Mouse (Mus musculus): ENCODE measurements around the gene Zrsr2. TPM values are rescaled to one million over a fixed set of nuclear protein-coding genes. Genes with fewer than 3 reads are reported as not detected.

Gene Zrsr2
- polyA plus RNA-seq (2012; rRNA removed): 5.0 and 5.1 TPM in 2 replicates

- Histone ChIP-seq H3K36me3 (ENCODE audit: control insufficient read depth, insufficient read depth, low read length) (no peaks in the 10 kb centered on the region), H3K4me1 (ENCODE audit: control insufficient read depth, insufficient read depth, low read length) (no peaks in the 10 kb centered on the region; the same call in 1 of the 2 replicates), H3K27me3 (ENCODE audit: control insufficient read depth, insufficient read depth, low read length) (no peaks in the 10 kb centered on the region), H3K4me3 (ENCODE audit: control insufficient read depth, low read depth, low read length) (peak within 1 kb of the TSS; percentile 96), H3K27ac (ENCODE audit: control insufficient read depth, insufficient read depth, low read depth, low read length) (peak within 1 kb of the TSS; percentile 99)
- TF ChIP-seq POLR2A (IDR thresholded peaks at IDR 0.05; ENCODE audit: control insufficient read depth, low read depth, low read length): peak; percentile 44
- TF ChIP-seq CTCF (IDR thresholded peaks at IDR 0.05; ENCODE audit: control insufficient read depth, insufficient read depth, insufficient replicate concordance, low read depth, low read length): no peak
Observed at GRCm38 (mm10) chrX:163958467-163958875, at the start of gene Zrsr2. Gene Zrsr2, minus strand, starts transcription at chrX:163958661.

GRCm38 (mm10) chrX:164004809-164005208, 46.3 kb upstream of the Zrsr2 start:
- no peak overlapping the region for H3K27ac ChIP-seq (ENCODE audit: control insufficient read depth, insufficient read depth, low read depth, low read length)
- TF ChIP-seq POLR2A (IDR thresholded peaks at IDR 0.05; ENCODE audit: control insufficient read depth, low read depth, low read length) (no peak), CTCF (IDR thresholded peaks at IDR 0.05; ENCODE audit: control insufficient read depth, insufficient read depth, insufficient replicate concordance, low read depth, low read length) (no peak)
- H3K4me1 ChIP-seq (ENCODE audit: control insufficient read depth, insufficient read depth, low read length): no peaks in the 10 kb centered on the region
- H3K27me3 ChIP-seq (ENCODE audit: control insufficient read depth, insufficient read depth, low read length): no peaks in the 10 kb centered on the region
- H3K4me3 ChIP-seq (ENCODE audit: control insufficient read depth, low read depth, low read length): no peak overlapping the region
- H3K36me3 ChIP-seq (ENCODE audit: control insufficient read depth, insufficient read depth, low read length): no peaks in the 10 kb centered on the region

GRCm38 (mm10) chrX:163999848-164000247, 41.4 kb upstream of the Zrsr2 start:
- H3K36me3 ChIP-seq (ENCODE audit: control insufficient read depth, insufficient read depth, low read length): no peaks in the 10 kb centered on the region
- H3K4me3 ChIP-seq (ENCODE audit: control insufficient read depth, low read depth, low read length): no peak overlapping the region
- TF ChIP-seq POLR2A (IDR thresholded peaks at IDR 0.05; ENCODE audit: control insufficient read depth, low read depth, low read length) (no peak), CTCF (IDR thresholded peaks at IDR 0.05; ENCODE audit: control insufficient read depth, insufficient read depth, insufficient replicate concordance, low read depth, low read length) (no peak)
- H3K4me1 ChIP-seq (ENCODE audit: control insufficient read depth, insufficient read depth, low read length): no peaks in the 10 kb centered on the region
- no peaks in the 10 kb centered on the region for H3K27me3 ChIP-seq (ENCODE audit: control insufficient read depth, insufficient read depth, low read length)
- H3K27ac ChIP-seq (ENCODE audit: control insufficient read depth, insufficient read depth, low read depth, low read length): no peak overlapping the region

GRCm38 (mm10) chrX:163996754-163997153, 38.3 kb upstream of the Zrsr2 start:
- H3K27ac ChIP-seq (ENCODE audit: control insufficient read depth, insufficient read depth, low read depth, low read length): no peak overlapping the region
- H3K4me3 ChIP-seq (ENCODE audit: control insufficient read depth, low read depth, low read length): no peak overlapping the region
- H3K36me3 ChIP-seq (ENCODE audit: control insufficient read depth, insufficient read depth, low read length): no peaks in the 10 kb centered on the region
- H3K27me3 ChIP-seq (ENCODE audit: control insufficient read depth, insufficient read depth, low read length): no peaks in the 10 kb centered on the region
- no peak for TF ChIP-seq POLR2A (IDR thresholded peaks at IDR 0.05; ENCODE audit: control insufficient read depth, low read depth, low read length)
- H3K4me1 ChIP-seq (ENCODE audit: control insufficient read depth, insufficient read depth, low read length): no peaks in the 10 kb centered on the region

- H3K36me3 ChIP-seq (ENCODE audit: control insufficient read depth, insufficient read depth, low read length): no peaks in the 10 kb centered on the region
- no peak for TF ChIP-seq POLR2A (IDR thresholded peaks at IDR 0.05; ENCODE audit: control insufficient read depth, low read depth, low read length)
- TF ChIP-seq CTCF (IDR thresholded peaks at IDR 0.05; ENCODE audit: control insufficient read depth, insufficient read depth, insufficient replicate concordance, low read depth, low read length): no peak
- no peaks in the 10 kb centered on the region for H3K4me1 ChIP-seq (ENCODE audit: control insufficient read depth, insufficient read depth, low read length)
- H3K27me3 ChIP-seq (ENCODE audit: control insufficient read depth, insufficient read depth, low read length): no peaks in the 10 kb centered on the region
- H3K27ac ChIP-seq (ENCODE audit: control insufficient read depth, insufficient read depth, low read depth, low read length): no peak overlapping the region
- H3K4me3 ChIP-seq (ENCODE audit: control insufficient read depth, low read depth, low read length): no peak overlapping the region
Observed at GRCm38 (mm10) chrX:163987718-163988374, 29.4 kb upstream of the Zrsr2 start.

GRCm38 (mm10) chrX:163982129-163982528, 23.7 kb upstream of the Zrsr2 start:
- Histone ChIP-seq H3K27me3 (ENCODE audit: control insufficient read depth, insufficient read depth, low read length) (no peaks in the 10 kb centered on the region), H3K27ac (ENCODE audit: control insufficient read depth, insufficient read depth, low read depth, low read length) (0 out of 2 replicates have a peak overlapping the region, but pooled peaks have one; percentile 8), H3K4me1 (ENCODE audit: control insufficient read depth, insufficient read depth, low read length) (no peaks in the 10 kb centered on the region), H3K36me3 (ENCODE audit: control insufficient read depth, insufficient read depth, low read length) (no peaks in the 10 kb centered on the region), H3K4me3 (ENCODE audit: control insufficient read depth, low read depth, low read length) (no peak overlapping the region)
- TF ChIP-seq CTCF (IDR thresholded peaks at IDR 0.05; ENCODE audit: control insufficient read depth, insufficient read depth, insufficient replicate concordance, low read depth, low read length) (no peak), POLR2A (IDR thresholded peaks at IDR 0.05; ENCODE audit: control insufficient read depth, low read depth, low read length) (no peak)

- no peak overlapping the region for H3K27ac ChIP-seq (ENCODE audit: control insufficient read depth, insufficient read depth, low read depth, low read length)
- H3K4me1 ChIP-seq (ENCODE audit: control insufficient read depth, insufficient read depth, low read length): no peaks in the 10 kb centered on the region
- H3K27me3 ChIP-seq (ENCODE audit: control insufficient read depth, insufficient read depth, low read length): no peaks in the 10 kb centered on the region
- TF ChIP-seq POLR2A (IDR thresholded peaks at IDR 0.05; ENCODE audit: control insufficient read depth, low read depth, low read length) (no peak), CTCF (IDR thresholded peaks at IDR 0.05; ENCODE audit: control insufficient read depth, insufficient read depth, insufficient replicate concordance, low read depth, low read length) (no peak)
- no peaks in the 10 kb centered on the region for H3K36me3 ChIP-seq (ENCODE audit: control insufficient read depth, insufficient read depth, low read length)
- no peak overlapping the region for H3K4me3 ChIP-seq (ENCODE audit: control insufficient read depth, low read depth, low read length)
Observed at GRCm38 (mm10) chrX:163981500-163981899, 23.0 kb upstream of the Zrsr2 start.

Measured in testis, adult 2 months (tissue).